Mouse (Mus musculus): Measurements from ENCODE around the gene Vdac2.

GRCm38 (mm10) chr14:21786500-21786899 is 38.5 kb upstream of the Vdac2 start:
- TF ChIP-seq GATA1 (IDR thresholded peaks at IDR 0.05; ENCODE audit: borderline replicate concordance, low read length) (no peak), FLI1 (IDR thresholded peaks at IDR 0.05; ENCODE audit: low read length) (no peak)
